Mouse (Mus musculus): ENCODE results near the gene Tex21.

DNA sequence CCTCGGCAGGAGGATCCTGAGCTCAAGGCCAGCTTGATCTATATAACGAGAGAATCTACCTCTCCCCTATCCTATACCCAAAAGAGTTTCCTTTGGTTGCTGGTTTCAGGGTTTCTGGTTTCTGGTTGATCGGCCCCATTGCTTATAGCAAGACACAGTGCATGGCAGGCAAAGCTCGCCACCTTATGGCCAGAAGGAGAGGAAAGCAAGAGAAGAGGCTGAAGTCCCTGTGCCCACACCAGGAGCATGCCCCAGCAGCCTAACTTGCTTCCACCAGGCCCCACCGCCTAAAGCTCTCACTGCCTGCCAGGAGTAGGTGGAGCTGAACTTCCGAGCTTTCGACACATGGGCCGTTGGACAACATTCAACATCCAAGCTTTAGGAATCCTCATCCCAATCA lies 58.7 kb downstream of the Tex21 start:
- TF ChIP-seq CTCF (IDR thresholded peaks at IDR 0.05; ENCODE audit: low read depth) (peak; percentile 76), EP300 (IDR thresholded peaks at IDR 0.05; ENCODE audit: low read depth) (no peak)

Measured in heart, postnatal 0 days (tissue).